Mouse (Mus musculus) E14TG2a.4 (cell line): ENCODE measurements at regions not wholly inside any gene's neighbourhood (a gene's known extent, or its start where the extent isn't known, plus 50 kb on each side); places are given as distances from the start of the nearest gene placed in this dataset.

ENCODE experiments used
- CTCF ChIP-seq: conservative IDR thresholded peaks from 2 replicates; pipeline ENCODE4 v1.5.1; 2014; ENCODE audit warnings: low read length
- NANOG ChIP-seq: IDR thresholded peaks from 2 replicates; pipeline ENCODE4 v1.6.1; 2014; ENCODE audit warnings: borderline replicate concordance, low read length, mixed read lengths

DNA sequence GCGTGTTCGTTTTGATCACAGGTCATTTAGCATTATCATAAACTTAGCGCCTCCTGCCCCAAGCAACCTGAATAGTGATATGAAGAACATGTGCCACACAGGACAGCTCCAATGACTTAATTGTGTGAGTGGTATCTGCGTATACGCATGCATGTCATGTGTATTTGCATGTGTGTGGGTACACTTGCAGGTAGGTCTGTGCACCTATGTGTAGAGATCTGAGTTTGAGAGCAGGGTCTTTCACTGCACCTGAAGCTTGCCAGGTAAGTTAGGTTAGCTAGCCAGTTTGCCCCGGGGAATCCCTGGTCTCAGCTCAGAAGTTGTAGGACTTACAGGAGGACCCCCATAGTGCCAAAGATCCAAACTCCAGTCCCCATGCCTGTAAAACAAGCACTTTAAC is 424.7 kb downstream of the Nr2f2 start:
- no peak for TF ChIP-seq CTCF
- no peak for TF ChIP-seq NANOG
